Mouse (Mus musculus) erythroid progenitor cell, adult 5-6 weeks (primary cell): Measurements from ENCODE around the gene Polr2e. TPM values are rescaled to one million over a fixed set of nuclear protein-coding genes. Genes with fewer than 3 reads are reported as not detected.
A peak's percentile ranks its signal among the peaks of the same experiment; 100 is the strongest.

Source experiments
- ATAC-seq: replicated peaks from 2 replicates; pipeline ENCODE4 v1.8.0; 2016; ENCODE audit warnings: moderate number of reproducible peaks, mild to moderate bottlenecking, moderate TSS enrichment, inconsistent platforms; ENCODE audit not compliant: poor library complexity, low FRiP score, severe bottlenecking
- total RNA-seq, 2 experiments: library from RNA; stranded (forward) in 1 of 2; stranded (reverse) in 1 of 2; fragments of 150-400 nt in 1 of 2; fragments of 186-747, 209-891 nt in 1 of 2; gene quantifications; 2 replicates each; pipeline versions ENCODE4 v1.2.3 to v1.2.4; 2015 to 2017; ENCODE audit warnings: low replicate concordance in 2 of 2

Gene Polr2e
- total RNA-seq (2015; ENCODE audit: low replicate concordance), result 18.4 and 20.5 TPM in 2 replicates
- 14.6 and 28.4 TPM in 2 replicates for total RNA-seq (2017; ENCODE audit: low replicate concordance)

GRCm38 (mm10) chr10:80039559-80039979 lies at the start of gene Polr2e:
Gene Polr2e (minus strand): TSS chr10:80039795.
- peak; percentile 94 for ATAC-seq

GRCm38 (mm10) chr10:80089146-80089545 lies 49.6 kb upstream of the Polr2e start:
- ATAC-seq, result no peak

GRCm38 (mm10) chr10:80087483-80087882 lies 47.9 kb upstream of the Polr2e start:
- no peak for ATAC-seq

- ATAC-seq, result no peak
Observed at GRCm38 (mm10) chr10:80086847-80087246, 47.3 kb upstream of the Polr2e start.

GRCm38 (mm10) chr10:80084817-80085487 lies 45.4 kb upstream of the Polr2e start:
- no peak for ATAC-seq

- ATAC-seq, result peak; percentile 87
Observed at GRCm38 (mm10) chr10:80081075-80081474, 41.5 kb upstream of the Polr2e start.

GRCm38 (mm10) chr10:80080396-80081070 lies 40.9 kb upstream of the Polr2e start:
- ATAC-seq, result peak; percentile 82

- ATAC-seq, result no peak
Observed at GRCm38 (mm10) chr10:80078366-80078765, 38.8 kb upstream of the Polr2e start.

- no peak for ATAC-seq
Observed at GRCm38 (mm10) chr10:80077312-80077711, 37.7 kb upstream of the Polr2e start.

- ATAC-seq, result no peak
Observed at GRCm38 (mm10) chr10:80076386-80076785, 36.8 kb upstream of the Polr2e start.

- ATAC-seq, result no peak
Observed at GRCm38 (mm10) chr10:80075924-80076323, 36.3 kb upstream of the Polr2e start.

- ATAC-seq, result no peak
Observed at GRCm38 (mm10) chr10:80074813-80075601, 35.4 kb upstream of the Polr2e start.

GRCm38 (mm10) chr10:80072623-80073489 lies 33.3 kb upstream of the Polr2e start:
- no peak for ATAC-seq

- ATAC-seq, result no peak
Observed at GRCm38 (mm10) chr10:80071516-80071900, 31.9 kb upstream of the Polr2e start.

- ATAC-seq, result peak; percentile 67
Observed at GRCm38 (mm10) chr10:80070837-80071515, 31.4 kb upstream of the Polr2e start.

- no peak for ATAC-seq
Observed at GRCm38 (mm10) chr10:80069948-80070450, 30.4 kb upstream of the Polr2e start.

- ATAC-seq, result no peak
Observed at GRCm38 (mm10) chr10:80069251-80069650, 29.7 kb upstream of the Polr2e start.

GRCm38 (mm10) chr10:80063877-80064650 lies 24.5 kb upstream of the Polr2e start:
- ATAC-seq, result no peak
